Mouse (Mus musculus): ENCODE data around the gene Prl3b1.

Prl3b1 gene

DNA sequence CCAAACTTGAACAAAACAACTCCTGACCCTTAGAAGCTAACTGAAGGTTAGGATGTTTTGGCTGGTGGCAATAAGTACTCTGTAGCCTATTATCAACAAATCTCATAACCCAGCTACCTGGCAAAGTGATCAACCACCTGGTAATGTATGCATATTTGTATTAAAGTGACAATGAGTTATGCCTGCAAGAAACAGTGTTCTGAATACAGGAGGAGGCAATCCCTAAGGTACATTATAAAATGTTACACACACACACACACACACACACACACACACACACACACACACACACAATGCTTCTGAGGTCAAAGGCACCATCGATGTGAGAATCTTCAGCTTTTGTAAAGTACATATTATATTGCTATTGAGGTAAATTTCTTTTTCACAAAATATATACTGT lies at the start of gene Prl3b1:
Gene Prl3b1, plus strand, starts transcription at position 301 of the 400 bp plus-strand sequence.
- no peak for DNase-seq (ENCODE audit: low read depth, low spot score)

GRCm38 (mm10) chr13:27196359-27196758 lies 45.3 kb upstream of the Prl3b1 start, which contains the start of gene Prl3c1:
TSS of gene Prl3c1 (plus strand) at chr13:27196659.
- no peak for DNase-seq (ENCODE audit: low read depth, low spot score)

GRCm38 (mm10) chr13:27259136-27259535 lies 17.5 kb downstream of the Prl3b1 start, which contains the start of gene Prl3a1:
TSS of gene Prl3a1 (plus strand) at chr13:27259436.
- DNase-seq (ENCODE audit: low read depth, low spot score), result no peak
